Mouse (Mus musculus) heart, adult 2 months (tissue): Measurements from ENCODE around the gene Slbp. TPM values are rescaled to one million over a fixed set of nuclear protein-coding genes. Genes with fewer than 3 reads are reported as not detected.
A peak's percentile ranks its signal among the peaks of the same experiment; 100 is the strongest.

Experiments
- DNase-seq, 2 experiments: peaks; one replicate each; pipeline ENCODE4 v3.0.0; 2021
- H3K27ac ChIP-seq: fragments of 200-600 bp; 2 replicates; pipeline ENCODE4 v1.8.1; 2022
- H3K27me3 ChIP-seq: fragments of 200-500 bp; 2 replicates; pipeline ENCODE4 v1.6.1; 2012; ENCODE audit warnings: mild to moderate bottlenecking, low read length, inconsistent platforms, mixed read lengths; ENCODE audit not compliant: control insufficient read depth, insufficient read depth
- H3K36me3 ChIP-seq: fragments of 200-500 bp; 2 replicates; pipeline ENCODE4 v1.6.1; 2012; ENCODE audit warnings: low read length, inconsistent platforms; ENCODE audit not compliant: control insufficient read depth, insufficient read depth
- H3K4me1 ChIP-seq: fragments of 200-500 bp; 2 replicates; pipeline ENCODE4 v1.6.1; 2011; ENCODE audit warnings: low read length; ENCODE audit not compliant: control insufficient read depth, insufficient read depth
- H3K4me3 ChIP-seq: fragments of 200-600 bp; 2 replicates; pipeline ENCODE4 v1.8.1; 2022
- H3K79me2 ChIP-seq: fragments of 200-500 bp; replicated peaks from 2 replicates; pipeline ENCODE4 v1.6.1; 2012; ENCODE audit warnings: mild to moderate bottlenecking, inconsistent platforms, low read length, moderate library complexity, mixed read lengths; ENCODE audit not compliant: control insufficient read depth, insufficient read depth
- H3K9ac ChIP-seq: fragments of 200-500 bp; 2 replicates; pipeline ENCODE4 v1.6.1; 2012; ENCODE audit warnings: low read depth, mild to moderate bottlenecking, control low read depth, inconsistent platforms, low read length, mixed read lengths
- CTCF ChIP-seq: fragments of 200-600 bp; IDR thresholded peaks from 2 replicates; pipeline ENCODE4 v1.8.1; 2022; ENCODE audit warnings: antibody characterized with exemption, mild to moderate bottlenecking, moderate library complexity
- EP300 ChIP-seq: fragments of 200-500 bp; IDR thresholded peaks from 2 replicates; pipeline ENCODE4 v1.6.1; 2011; ENCODE audit warnings: low read depth, low read length, control low read depth; ENCODE audit not compliant: insufficient read depth
- POLR2A ChIP-seq: fragments of 200-500 bp; IDR thresholded peaks from 2 replicates; pipeline ENCODE4 v1.6.1; 2011; ENCODE audit warnings: mild to moderate bottlenecking, low read depth, low read length, control low read depth; ENCODE audit not compliant: insufficient read depth
- WGBS: fragments of 180-500 bp; shearing (Covaris S2); methylation state at CpG from one replicate; pipeline ENCODE4 v1.1.7; 2018; 5-methylcytosine and 5-hydroxymethylcytosine counted together
- intact Hi-C: fragments of 180-260 bp; cut with DNase I; formaldehyde crosslinking; loops from one replicate; pipeline ENCODE4 v1.15.1; 2025
- polyA plus RNA-seq: library from polyadenylated mRNA; depleted of rRNA; stranded (reverse); fragments of >200 nt; gene quantifications from 2 replicates; pipeline ENCODE4 v1.2.3, GENCODE M21; 2012
- total RNA-seq, 2 experiments: library from RNA; stranded (reverse); gene quantifications; 2 replicates each; pipeline ENCODE4 v1.2.3; 2021

The Slbp gene
- total and polyA plus RNA-seq, 3 experiments, result 7.7 to 12.7 (median 10.6) TPM

GRCm38 (mm10) chr5:33657251-33657786 lies 4.9 kb upstream of the Slbp start:
- no peak for DNase-seq
- TF ChIP-seq CTCF (no peak), EP300 (no peak), POLR2A (no peak)
- H3K4me3 ChIP-seq, result peak overlapping the region; percentile 71
- H3K27ac ChIP-seq, result peak overlapping the region; percentile 100
- no peaks in the 10 kb centered on the region for H3K36me3 ChIP-seq
- H3K79me2 ChIP-seq, result no peaks in the 10 kb centered on the region
- peaks cover 8% of the 10 kb centered on the region for H3K4me1 ChIP-seq
- under 1% methylated on average over 32 of the region's 32 CpGs for WGBS
- peak overlapping the region; percentile 81 for H3K9ac ChIP-seq
- H3K27me3 ChIP-seq, result no peaks in the 10 kb centered on the region
- intact Hi-C loops, result loop anchor here (5.0 to 10.0 kb wide), 4 partner anchors 125 to 707 kb away; partner anchors contain the start of genes Fam193a, Letm1, Mxd4 and Nelfa

GRCm38 (mm10) chr5:33656739-33657138 lies 4.4 kb upstream of the Slbp start:
- peak overlapping the region; percentile 100 for H3K27ac ChIP-seq
- peak overlapping the region; percentile 81 for H3K9ac ChIP-seq
- H3K36me3 ChIP-seq, result no peaks in the 10 kb centered on the region
- H3K4me1 ChIP-seq, result peaks cover 8% of the 10 kb centered on the region
- TF ChIP-seq POLR2A (no peak), CTCF (no peak), EP300 (no peak)
- no peaks in the 10 kb centered on the region for H3K79me2 ChIP-seq
- H3K4me3 ChIP-seq, result peak overlapping the region; percentile 71
- 7% methylated on average over 1 of the region's 1 CpGs for WGBS
- no peaks in the 10 kb centered on the region for H3K27me3 ChIP-seq
- intact Hi-C loops, result loop anchor here (5.0 to 10.0 kb wide), 4 partner anchors 126 to 708 kb away; partner anchors contain the start of genes Fam193a, Letm1, Mxd4 and Nelfa
- DNase-seq, result no peak

GRCm38 (mm10) chr5:33655251-33655840 lies 3.0 kb upstream of the Slbp start:
- no peak for DNase-seq
- H3K27me3 ChIP-seq, result no peaks in the 10 kb centered on the region
- no peaks in the 10 kb centered on the region for H3K79me2 ChIP-seq
- 88% methylated on average over 10 of the region's 10 CpGs for WGBS
- intact Hi-C loops, result loop anchor here (5.0 to 10.0 kb wide), 4 partner anchors 127 to 709 kb away; partner anchors contain the start of genes Fam193a, Letm1, Mxd4 and Nelfa
- TF ChIP-seq EP300 (no peak), CTCF (no peak), POLR2A (no peak)
- peaks cover 8% of the 10 kb centered on the region; the same call in 1 of the 2 replicates for H3K36me3 ChIP-seq
- no peak overlapping the region for H3K4me3 ChIP-seq
- H3K27ac ChIP-seq, result no peak overlapping the region
- H3K4me1 ChIP-seq, result peaks cover 8% of the 10 kb centered on the region
- H3K9ac ChIP-seq, result no peak overlapping the region

DNA sequence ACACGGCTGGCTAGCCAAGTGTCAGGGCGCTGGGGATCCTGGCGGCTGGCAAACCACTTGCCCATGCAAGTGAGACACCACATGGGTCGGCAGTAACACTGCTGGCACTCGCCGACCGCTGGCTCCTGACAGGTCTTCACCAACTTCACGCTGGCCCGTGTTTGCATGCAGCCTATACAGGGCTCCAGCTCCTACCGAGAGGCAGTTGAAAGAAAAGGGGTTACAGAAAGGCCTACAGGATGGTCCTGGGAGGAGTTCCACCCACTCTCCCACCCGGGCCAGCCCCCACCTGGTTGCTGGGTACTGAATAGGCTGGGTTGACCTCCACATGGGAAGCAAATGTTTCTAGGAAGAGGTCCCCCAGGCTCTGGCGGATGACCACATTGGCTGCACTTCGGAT lies 2.0 kb upstream of the Slbp start:
- Histone ChIP-seq H3K27me3 (no peaks in the 10 kb centered on the region), H3K36me3 (peaks cover 10% of the 10 kb centered on the region; the same call in 1 of the 2 replicates), H3K27ac (no peak overlapping the region), H3K4me1 (peaks cover 8% of the 10 kb centered on the region), H3K79me2 (no peaks in the 10 kb centered on the region), H3K9ac (no peak overlapping the region), H3K4me3 (no peak overlapping the region)
- DNase-seq, result no peak
- TF ChIP-seq CTCF (no peak), POLR2A (no peak), EP300 (no peak)
- intact Hi-C loops, result loop anchor here (10.0 kb wide), 2 partner anchors 530 to 710 kb away; partner anchors contain the start of genes Fam193a and Mxd4
- 94% methylated on average over 13 of the region's 13 CpGs for WGBS

DNA sequence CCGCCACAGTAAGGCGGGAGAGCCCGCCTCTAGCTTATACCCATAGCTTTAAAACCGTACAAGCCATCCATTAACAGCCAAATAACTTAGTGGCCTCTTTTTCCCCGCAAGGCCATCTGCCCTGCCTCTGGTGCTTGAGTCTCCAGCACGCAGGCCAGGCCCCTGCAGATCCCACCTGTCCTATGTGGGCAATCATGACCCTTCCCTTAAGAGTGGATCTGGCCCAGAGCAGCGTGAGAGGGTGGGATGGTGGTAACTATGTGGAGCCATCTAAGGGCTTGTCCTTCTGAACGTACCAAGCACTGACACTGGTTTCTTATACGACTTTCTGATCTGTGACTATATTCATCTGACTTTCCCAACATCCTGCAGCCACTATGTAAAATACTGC lies 404 bp upstream of the Slbp start:
- Histone ChIP-seq H3K36me3 (peaks cover 10% of the 10 kb centered on the region; the same call in 1 of the 2 replicates), H3K27ac (peak overlapping the region; percentile 5; the same call in 1 of the 2 replicates), H3K4me3 (peak overlapping the region; percentile 27; the same call in 1 of the 2 replicates), H3K79me2 (no peaks in the 10 kb centered on the region), H3K4me1 (peaks cover 8% of the 10 kb centered on the region), H3K27me3 (no peaks in the 10 kb centered on the region), H3K9ac (peak overlapping the region; percentile 20)
- 5% methylated on average over 9 of the region's 9 CpGs for WGBS
- intact Hi-C loops, result loop anchor here (10.0 kb wide), 2 partner anchors 532 to 712 kb away; partner anchors contain the start of genes Fam193a and Mxd4
- TF ChIP-seq POLR2A, result no peak
- TF ChIP-seq EP300, result no peak
- no peak for TF ChIP-seq CTCF
- no peak for DNase-seq

GRCm38 (mm10) chr5:33651541-33651920 lies 843 bp downstream of the Slbp start:
- peak overlapping the region; percentile 100 for H3K27ac ChIP-seq
- intact Hi-C loops, result loop anchor here (2.0 to 10.0 kb wide), 3 partner anchors 21 to 713 kb away; partner anchors contain the start of genes Fam193a and Mxd4

More at GRCm38 (mm10) chr5:33651541-33651920, 843 bp downstream of the Slbp start:
- peak overlapping the region; percentile 73 for H3K4me3 ChIP-seq
- DNase-seq, result no peak
- no peak for TF ChIP-seq POLR2A
- no peak for TF ChIP-seq EP300
- TF ChIP-seq CTCF, result no peak
- peaks cover 3% of the 10 kb centered on the region for H3K4me1 ChIP-seq
- H3K36me3 ChIP-seq, result peaks cover 11% of the 10 kb centered on the region; the same call in 1 of the 2 replicates
- H3K27me3 ChIP-seq, result no peaks in the 10 kb centered on the region
- no peaks in the 10 kb centered on the region for H3K79me2 ChIP-seq
- WGBS, result under 1% methylated on average over 11 of the region's 11 CpGs
- H3K9ac ChIP-seq, result peak overlapping the region; percentile 65
